Mouse (Mus musculus): ENCODE results near the gene Foxj2. TPM values are rescaled to one million over a fixed set of nuclear protein-coding genes. Genes with fewer than 3 reads are reported as not detected.

Gene Foxj2
- total RNA-seq, 2 experiments from 2014 or later = 25.7 to 28.0 TPM

Small RNAs within 50 kb of the gene (microRNA-seq; reads per million reads assigned to microRNA genes)
- gene Mir7231 = 0.67 to 1.1 reads per million in 2 experiments

Other genes starting within 250 kb of the Foxj2 start
- gene Apobec1, start 217.5 kb upstream of the Foxj2 start, total RNA-seq (2021) = 1 to 10 TPM; 1.5 to 2.4 TPM
- not detected for gene Gdf3, start 209.8 kb upstream of the Foxj2 start, total RNA-seq (2021)
- gene Dppa3, start 193.5 kb upstream of the Foxj2 start, total RNA-seq (2021) = not detected
- not detected for gene Nanog, start 112.4 kb upstream of the Foxj2 start, total RNA-seq (2021)
- gene Slc2a3, start 18.3 kb upstream of the Foxj2 start, total RNA-seq (2021) = 100 to 1,000 TPM; 169 TPM
- gene C3ar1, start 36.2 kb downstream of the Foxj2 start, total RNA-seq (2021) = under 1 TPM; 0.57 to 0.59 TPM
- 100 to 1,000 TPM; 176 to 187 TPM for gene Necap1, start 54.6 kb downstream of the Foxj2 start, total RNA-seq (2021)
- gene Clec4a1, start 101.9 kb downstream of the Foxj2 start, total RNA-seq (2021) = under 1 TPM; 0.53 to 0.57 TPM
- 1 to 10 TPM in 1 of 2 experiments, under 1 TPM in 1; 0.59 to 1.0 TPM for gene Clec4a3, start 132.6 kb downstream of the Foxj2 start, total RNA-seq (2021)
- gene Clec4a4, start 170.5 kb downstream of the Foxj2 start, total RNA-seq (2021) = not detected
- not detected for gene Clec4b1, start 230.0 kb downstream of the Foxj2 start, total RNA-seq (2021)

Data from left cerebral cortex, postnatal 14 days (tissue).